Mouse (Mus musculus): ENCODE measurements at regions not wholly inside any gene's neighbourhood (a gene's known extent, or its start where the extent isn't known, plus 50 kb on each side); places are given as distances from the start of the nearest gene placed in this dataset.

GRCm38 (mm10) chr6:109419505-109420239 lies 591.2 kb downstream of the Edem1 start:
- TF ChIP-seq CTCF (IDR thresholded peaks at IDR 0.05) (no peak), POLR2A (IDR thresholded peaks at IDR 0.05; ENCODE audit: insufficient read depth, low read depth, low read length) (no peak), EP300 (IDR thresholded peaks at IDR 0.05; ENCODE audit: insufficient read depth, low read depth, low read length) (no peak)

Measured in heart, adult 2 months (tissue).